Mouse (Mus musculus) left cerebral cortex, adult 11 months (tissue): ENCODE measurements around the gene Sox18.
A peak's percentile ranks its signal among the peaks of the same experiment; 100 is the strongest.

Source experiments
- DNase-seq: peaks from one replicate; pipeline ENCODE4 v3.0.0; 2022; ENCODE audit warnings: low spot score

Sox18 gene

GRCm38 (mm10) chr2:181671326-181671725, at the start of gene Sox18:
TSS of gene Sox18 (minus strand) at chr2:181671640.
- DNase-seq = no peak

GRCm38 (mm10) chr2:181721200-181721599, 49.8 kb upstream of the Sox18 start:
- DNase-seq = no peak

DNA sequence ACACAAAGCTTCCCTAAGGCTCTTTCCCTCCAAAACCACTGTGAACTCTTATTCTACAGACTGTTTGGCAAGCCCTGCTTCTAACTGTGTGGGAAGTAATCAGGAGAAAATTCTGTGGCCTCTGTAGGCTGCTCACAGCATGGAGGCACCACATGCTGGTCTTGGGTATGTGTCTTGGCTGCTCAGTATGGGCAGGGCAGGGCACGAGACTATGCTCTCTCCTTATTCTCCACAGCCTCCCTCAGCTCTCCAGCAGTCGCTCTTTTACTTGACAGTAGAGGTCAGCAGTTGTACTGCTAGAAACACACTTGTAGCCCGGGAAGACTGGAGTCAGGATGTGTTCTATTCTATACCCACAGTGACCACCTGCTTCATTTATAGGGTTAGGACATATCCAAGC, 48.6 kb upstream of the Sox18 start:
- no peak for DNase-seq

- no peak for DNase-seq
These were observed 45.6 kb upstream of the Sox18 start for GRCm38 (mm10) chr2:181716991-181717390.

DNA sequence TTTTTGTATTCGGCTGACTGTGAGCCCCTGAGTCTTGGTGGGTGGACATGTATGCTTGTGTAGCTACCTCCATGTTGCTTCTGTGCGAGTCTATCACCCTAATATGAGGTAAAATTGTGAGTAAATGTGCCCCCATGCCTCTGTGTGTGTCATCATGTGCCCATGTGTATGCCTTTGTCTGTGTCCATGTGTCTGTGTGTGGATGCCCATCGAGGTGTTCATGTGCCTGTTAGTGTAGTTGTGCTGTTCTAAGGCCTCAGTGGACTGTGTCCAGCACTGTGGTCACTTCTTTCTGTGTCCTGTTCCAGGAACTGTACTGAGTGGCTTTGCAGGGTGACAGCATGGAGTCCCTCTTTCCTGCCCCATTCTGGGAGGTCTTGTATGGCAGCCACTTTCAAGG, 43.9 kb upstream of the Sox18 start:
- no peak for DNase-seq

GRCm38 (mm10) chr2:181714903-181715326, 43.5 kb upstream of the Sox18 start, which contains the start of gene Oprl1:
TSS of gene Oprl1 (plus strand) at chr2:181715016.
- DNase-seq = peak; percentile 51

- DNase-seq = peak; percentile 55
These were observed 42.3 kb upstream of the Sox18 start for GRCm38 (mm10) chr2:181713749-181714148.

DNA sequence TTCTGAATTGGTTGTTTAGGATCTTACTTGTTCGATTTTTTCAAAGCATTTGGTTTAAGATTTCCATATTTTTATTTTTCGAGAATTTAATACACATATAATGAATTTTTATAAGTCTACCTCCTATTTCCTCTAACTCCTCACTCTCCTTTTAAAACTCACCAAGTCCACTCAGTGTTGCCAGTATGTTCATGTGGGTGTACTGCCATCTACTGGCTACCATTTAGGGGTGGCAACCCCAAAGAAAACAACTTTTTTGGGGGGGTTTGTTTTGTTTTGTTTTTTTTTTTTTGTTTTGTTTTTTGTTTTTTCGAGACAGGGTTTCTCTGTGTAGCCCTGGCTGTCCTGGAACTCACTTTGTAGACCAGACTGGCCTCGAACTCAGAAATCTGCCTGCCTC, 35.2 kb upstream of the Sox18 start:
- DNase-seq = no peak

DNA sequence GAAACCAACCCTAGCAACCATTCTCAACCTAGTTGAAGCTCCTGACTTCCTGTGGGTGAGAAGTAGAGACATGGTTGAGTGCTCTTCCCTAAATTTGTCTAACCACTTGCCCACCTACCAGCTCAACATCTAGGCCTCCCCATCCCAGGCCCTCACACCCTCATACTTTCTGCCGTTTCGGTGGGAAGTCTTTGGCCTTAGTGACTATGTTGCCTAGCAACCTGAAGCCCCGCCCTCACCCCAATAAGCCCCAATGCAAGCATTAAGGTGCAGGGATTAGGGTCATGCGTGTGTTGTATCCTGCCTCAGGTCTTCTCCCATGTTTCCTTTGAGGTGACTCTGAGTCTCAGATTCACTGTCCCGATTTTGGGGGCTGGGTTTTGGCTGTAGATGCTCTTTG, 26.8 kb upstream of the Sox18 start, which contains the start of gene Lkaaear1:
Lkaaear1 (minus strand) TSS at position 202 of the 400 bp plus-strand sequence.
- DNase-seq = no peak

GRCm38 (mm10) chr2:181696801-181697420, 25.5 kb upstream of the Sox18 start:
- DNase-seq = no peak

- no peak for DNase-seq
These were observed 24.3 kb upstream of the Sox18 start for GRCm38 (mm10) chr2:181695776-181696175.

GRCm38 (mm10) chr2:181694581-181694980, 23.1 kb upstream of the Sox18 start:
- no peak for DNase-seq

DNA sequence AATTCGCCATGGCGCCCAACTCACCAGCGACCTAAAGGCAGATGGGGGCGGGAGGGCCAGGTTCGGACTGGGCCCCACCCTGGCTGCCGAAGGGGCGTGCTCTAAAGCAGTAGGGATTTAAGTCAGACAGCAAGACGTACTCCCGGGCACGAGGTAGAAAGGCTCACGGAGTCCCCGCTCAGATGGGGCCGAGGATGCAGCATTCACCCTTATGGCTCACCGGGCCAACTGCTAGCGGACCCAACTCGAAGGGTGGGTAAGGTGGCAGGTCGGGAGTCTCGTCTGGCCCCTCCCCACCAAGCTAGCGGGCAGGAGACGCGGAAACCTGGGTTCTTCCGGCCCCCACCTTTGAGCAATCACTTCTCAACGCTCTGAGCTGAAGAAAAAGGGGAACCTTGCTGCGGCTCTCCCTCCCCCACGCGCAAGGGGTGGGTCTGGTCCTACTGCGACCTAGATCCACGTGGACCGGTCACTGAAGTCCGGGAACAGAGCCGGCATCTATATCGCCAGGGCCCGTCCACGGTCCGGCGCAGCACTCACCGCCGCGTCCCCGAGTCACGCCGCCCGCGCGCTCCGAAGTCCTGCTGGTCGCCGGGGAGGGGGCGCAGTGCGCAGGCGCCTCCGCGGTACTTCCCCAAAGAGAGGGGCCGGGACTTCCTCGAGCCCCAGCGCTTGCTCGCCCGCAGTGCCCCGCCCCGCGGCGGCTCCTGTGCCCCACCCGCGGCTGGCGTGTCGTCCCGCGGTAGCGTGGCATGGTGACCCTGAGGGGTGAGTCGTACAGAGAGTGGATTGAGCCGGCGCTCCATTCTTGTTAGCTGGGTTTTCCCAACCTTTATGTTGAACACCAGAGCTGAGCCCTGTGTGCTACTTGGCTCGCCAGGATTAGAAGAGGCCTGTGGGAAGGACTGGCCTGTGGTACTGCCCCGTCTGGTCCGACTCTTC, 22.2 kb upstream of the Sox18 start, which contains the start of gene Rgs19:
Rgs19 (minus strand) TSS at position 639 of the 942 bp plus-strand sequence.
- peak; percentile 62 for DNase-seq

DNA sequence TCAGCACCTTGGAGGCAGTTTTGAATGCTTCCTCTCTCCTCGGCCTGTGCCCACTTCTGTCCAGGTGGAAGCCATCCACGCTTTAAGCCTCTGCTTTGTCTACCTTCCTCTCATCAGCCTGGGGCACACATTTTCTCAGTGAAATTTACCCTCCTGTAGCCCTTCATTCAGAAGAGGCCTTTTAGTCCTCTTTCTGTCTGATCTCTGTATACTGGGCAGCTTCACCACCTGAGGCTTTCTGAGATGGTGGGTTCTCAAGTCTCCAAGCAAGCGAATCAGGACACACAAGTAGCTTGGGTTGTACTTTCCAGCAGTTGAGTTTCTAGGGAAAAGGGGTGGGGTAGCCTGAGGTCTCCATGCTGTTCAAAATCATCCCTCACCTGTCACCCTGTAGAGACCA, 20.9 kb upstream of the Sox18 start:
- DNase-seq = no peak

- DNase-seq = no peak
These were observed 20.1 kb upstream of the Sox18 start for GRCm38 (mm10) chr2:181691571-181691970.

- no peak for DNase-seq
These were observed 19.6 kb upstream of the Sox18 start for GRCm38 (mm10) chr2:181691083-181691482.

DNA sequence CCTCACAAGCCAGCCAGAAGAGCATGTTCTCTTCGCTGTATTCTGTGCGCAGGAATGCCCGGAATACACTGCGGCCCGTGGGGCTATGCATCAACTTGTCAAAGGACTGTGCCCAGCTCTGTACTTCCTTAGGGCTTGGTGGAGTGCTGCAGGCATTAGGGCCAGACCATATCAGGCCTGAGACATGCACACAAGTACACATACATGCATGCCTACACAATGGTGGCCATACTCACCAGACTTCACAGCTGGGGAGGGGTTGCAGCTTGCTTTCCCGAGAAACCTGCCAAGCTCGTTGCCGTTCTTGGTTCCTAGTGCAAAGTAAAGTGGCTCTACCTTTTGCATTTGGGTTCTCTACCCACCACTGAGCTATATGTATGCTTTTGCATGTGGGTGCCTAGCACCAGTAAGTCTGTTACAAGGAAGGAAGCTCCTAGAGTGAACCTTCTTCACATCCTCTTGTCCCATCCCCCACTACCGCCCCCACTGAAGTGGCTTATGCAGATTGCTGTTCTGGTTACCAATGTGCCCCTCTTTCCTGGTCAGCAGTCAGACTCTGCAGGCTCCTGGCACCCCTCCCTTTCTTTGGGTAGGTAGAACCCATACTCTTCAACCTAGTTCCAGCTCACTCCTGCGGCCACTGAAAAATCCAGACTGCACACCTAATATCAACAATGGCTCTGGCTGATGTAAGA, 18.2 kb upstream of the Sox18 start:
- no peak for DNase-seq

GRCm38 (mm10) chr2:181687586-181687985, 16.1 kb upstream of the Sox18 start:
- DNase-seq = no peak

DNA sequence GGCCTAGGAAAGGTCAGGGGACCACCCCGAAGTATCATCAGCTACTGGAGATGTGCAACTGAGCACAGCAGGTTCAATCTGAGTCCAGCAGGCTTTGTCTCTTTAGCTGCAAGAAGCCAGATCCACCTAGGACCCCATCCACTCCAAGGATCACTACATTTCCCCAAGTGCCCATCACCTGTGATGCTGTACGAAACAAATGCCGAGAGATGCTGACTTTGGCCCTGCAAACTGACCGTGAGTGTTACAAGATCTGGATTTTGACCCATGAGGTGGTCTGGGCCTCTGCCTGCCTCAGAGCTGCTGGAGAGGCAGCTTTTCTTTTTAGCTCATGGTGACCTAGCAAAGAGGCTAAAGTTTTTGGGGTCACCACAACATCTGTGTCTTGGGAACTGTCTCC, 14.2 kb upstream of the Sox18 start:
- DNase-seq = no peak

DNA sequence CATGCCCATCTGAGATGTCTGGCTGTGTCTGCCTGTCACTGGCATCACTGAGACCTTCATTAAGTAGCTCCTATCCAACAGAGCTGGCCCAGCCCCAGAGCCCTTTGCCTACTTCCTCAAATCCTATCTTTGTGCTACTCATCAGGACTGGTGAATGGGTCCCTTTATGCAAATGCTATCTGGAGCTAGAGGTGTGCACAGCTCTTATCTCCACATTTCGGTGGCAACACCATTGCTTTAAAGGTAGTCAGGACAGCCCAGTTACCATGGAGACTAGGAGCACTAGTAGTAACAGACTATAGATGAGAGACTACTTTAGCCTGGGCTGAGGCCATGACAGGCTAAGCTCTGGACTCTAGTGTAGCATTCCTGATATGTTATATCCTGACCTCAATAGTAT, 13.3 kb upstream of the Sox18 start:
- DNase-seq = no peak

- no peak for DNase-seq
These were observed 11.9 kb upstream of the Sox18 start for GRCm38 (mm10) chr2:181683381-181683780.

- DNase-seq = no peak
These were observed 10.5 kb upstream of the Sox18 start for GRCm38 (mm10) chr2:181681978-181682377.
